Mouse (Mus musculus): ENCODE data around the gene Rnf157.
"Not testable (repeated sequence)": the region's sequence is repeated elsewhere in the genome, so short reads cannot be mapped to it uniquely, and the experiment has no call there.

The Rnf157 gene

DNA sequence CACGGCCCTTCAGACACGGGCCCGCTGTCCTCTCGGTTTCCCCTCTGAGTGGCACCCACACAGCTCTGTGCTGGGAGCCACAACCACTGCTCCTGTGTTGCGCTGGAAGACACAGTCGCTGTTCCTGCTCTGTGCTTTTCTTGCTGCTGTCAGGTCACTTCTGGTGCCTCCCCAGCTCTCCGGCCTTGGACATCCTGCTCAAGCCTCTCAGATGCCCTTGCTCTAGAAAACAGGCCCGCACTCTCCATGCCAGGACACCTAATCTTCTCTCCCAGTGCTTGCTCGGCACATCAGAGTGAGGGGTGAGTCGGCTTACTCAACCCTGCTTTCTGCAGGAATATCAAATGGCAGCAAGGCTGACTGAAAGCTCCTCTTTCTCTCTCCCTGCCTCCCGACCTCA lies 28.7 kb downstream of the Rnf157 start:
- in situ Hi-C loops (cut with MboI) = no loop called here

DNA sequence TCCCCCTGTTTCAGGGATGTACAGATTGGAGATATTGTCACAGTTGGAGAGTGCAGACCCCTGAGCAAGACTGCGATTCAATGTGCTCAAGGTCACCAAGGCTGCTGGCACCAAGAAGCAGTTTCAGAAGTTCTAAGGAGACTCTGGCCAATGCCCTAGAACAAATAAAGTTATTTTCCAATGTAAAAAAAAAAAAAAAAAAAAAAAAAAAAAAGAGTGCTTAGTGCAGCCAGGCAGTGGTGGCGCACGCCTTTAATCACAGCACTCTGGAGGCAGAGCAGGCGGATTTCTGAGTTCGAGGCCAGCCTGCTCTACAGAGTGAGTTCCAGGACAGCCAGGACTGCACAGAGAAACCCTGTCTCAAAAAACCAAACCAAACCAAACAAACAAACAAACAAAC lies 29.8 kb downstream of the Rnf157 start:
- in situ Hi-C loops (cut with MboI) = not testable (repeated sequence)

DNA sequence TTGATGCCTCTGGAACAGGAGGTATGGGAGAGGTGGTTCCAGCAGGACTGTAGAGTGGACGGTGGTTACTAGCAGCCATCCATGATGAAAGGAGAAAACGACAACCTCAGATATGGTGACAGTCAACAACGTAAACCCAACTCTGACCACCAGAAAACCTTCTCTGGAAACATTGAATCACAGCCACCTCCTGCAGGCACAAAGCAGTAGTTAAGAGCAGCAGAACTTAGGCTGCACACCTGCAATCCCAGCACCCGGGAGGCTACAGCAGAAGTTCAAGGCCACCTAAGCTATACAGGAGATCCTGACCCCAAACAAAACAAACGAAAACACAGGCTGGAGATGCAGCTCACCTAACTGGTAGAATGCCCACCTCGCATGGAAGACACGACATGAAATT lies 32.1 kb downstream of the Rnf157 start:
- in situ Hi-C loops (cut with MboI) = no loop called here

- in situ Hi-C loops (cut with MboI) = no loop called here
These were observed 33.3 kb downstream of the Rnf157 start for GRCm38 (mm10) chr11:116379530-116379929.

DNA sequence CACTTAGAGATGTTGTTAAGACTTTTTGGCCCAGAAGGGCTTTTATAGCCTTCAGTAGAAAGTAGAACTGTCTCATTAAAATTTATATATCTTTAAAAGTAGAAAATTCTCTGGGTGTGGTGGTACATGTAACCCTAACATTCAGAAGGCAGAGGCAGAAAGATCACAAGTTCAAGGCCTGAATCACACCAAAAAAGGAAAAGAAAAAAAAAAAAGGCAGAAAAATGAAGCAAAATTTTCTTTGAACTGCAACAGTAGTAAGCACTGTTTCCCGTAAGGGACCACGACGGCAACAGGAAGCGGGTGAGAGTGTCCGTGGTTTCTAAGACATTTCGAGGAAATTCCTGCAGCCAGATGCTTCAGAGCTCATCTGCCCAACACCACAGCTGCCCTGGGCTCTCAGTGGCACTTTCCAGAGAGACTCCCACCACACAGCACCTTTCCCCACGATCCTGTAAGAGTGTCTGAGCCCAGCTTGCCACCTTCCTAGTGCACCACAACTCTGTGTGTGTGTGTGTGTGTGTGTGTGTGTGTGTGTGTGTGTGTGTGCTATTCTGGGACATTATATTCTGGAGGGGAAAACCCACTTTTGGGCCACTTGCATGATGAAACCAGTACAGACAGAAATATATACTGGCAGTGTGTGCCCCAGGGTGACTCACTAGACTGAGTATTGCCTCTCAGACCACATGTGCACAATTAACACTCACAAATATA lies 35.7 kb downstream of the Rnf157 start:
- in situ Hi-C loops (cut with MboI) = no loop called here

DNA sequence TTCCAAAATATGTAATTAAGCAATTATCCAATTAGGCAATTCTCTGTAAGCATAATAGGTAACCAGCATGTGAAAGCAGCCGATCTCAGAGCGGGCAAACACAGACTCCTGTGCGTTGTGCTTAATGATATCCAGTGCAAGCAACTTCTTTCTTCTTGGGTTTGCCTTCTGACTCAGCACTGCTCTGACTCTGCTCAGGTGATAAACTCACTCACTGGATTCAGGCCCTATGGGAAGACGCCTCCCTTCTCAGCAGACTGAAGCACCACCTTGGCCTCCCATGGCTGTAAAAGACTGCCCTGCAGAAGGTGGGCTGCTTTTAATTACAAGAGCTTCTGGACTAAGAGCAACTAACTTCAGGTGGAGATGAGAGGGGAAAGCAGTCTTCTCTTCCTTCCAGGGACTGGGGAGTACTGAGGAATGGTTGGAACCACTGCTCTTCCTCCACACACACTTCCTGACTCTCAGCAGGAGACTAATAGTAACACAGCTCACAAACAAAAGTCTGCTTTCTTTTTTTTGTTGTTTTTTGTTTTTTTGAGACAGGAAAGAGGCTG lies 40.9 kb downstream of the Rnf157 start:
- in situ Hi-C loops (cut with MboI) = no loop called here

DNA sequence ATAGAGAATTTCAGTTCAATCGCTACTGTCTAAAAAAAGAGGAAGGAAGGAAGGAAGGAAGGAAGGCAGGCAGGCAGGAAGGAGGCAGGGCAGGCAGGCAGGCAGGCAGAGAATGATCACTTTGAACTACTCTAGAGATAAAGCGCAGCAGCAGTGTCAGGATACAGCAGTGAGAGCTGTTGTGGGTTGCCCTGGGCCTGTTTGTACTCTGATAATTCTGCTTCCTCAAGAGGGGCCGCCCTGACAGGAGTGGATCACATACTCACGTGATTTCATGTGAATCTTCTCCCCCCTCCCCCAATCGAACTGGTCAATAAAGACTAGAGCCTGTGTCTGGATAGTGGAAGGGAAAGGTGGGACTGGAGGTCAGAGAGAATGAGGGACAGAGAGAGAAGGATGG lies 43.2 kb downstream of the Rnf157 start:
- in situ Hi-C loops (cut with MboI) = no loop called here

- in situ Hi-C loops (cut with MboI) = no loop called here
These were observed 43.8 kb downstream of the Rnf157 start for GRCm38 (mm10) chr11:116369051-116369450.

DNA sequence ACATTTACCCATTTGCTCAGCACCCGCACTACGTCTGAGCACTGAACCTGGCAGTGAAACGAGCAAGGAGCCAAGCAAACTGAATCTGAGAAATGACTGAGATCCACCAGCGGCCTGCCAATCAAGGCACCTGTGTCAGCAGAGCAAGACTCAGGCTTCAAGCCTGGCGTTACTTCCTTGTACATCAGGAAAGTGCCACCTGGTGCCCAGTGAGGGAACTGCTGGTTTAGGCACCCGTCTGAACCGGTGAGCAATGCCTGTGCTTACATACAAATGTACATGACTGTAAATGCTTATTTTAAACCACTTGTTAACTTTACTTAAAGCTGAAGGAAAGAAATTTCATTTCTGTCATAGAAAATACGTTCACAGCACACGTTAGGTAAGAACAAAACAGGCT lies 44.7 kb downstream of the Rnf157 start:
- in situ Hi-C loops (cut with MboI) = no loop called here

- in situ Hi-C loops (cut with MboI) = no loop called here
These were observed 46.2 kb downstream of the Rnf157 start for GRCm38 (mm10) chr11:116366647-116367046.

DNA sequence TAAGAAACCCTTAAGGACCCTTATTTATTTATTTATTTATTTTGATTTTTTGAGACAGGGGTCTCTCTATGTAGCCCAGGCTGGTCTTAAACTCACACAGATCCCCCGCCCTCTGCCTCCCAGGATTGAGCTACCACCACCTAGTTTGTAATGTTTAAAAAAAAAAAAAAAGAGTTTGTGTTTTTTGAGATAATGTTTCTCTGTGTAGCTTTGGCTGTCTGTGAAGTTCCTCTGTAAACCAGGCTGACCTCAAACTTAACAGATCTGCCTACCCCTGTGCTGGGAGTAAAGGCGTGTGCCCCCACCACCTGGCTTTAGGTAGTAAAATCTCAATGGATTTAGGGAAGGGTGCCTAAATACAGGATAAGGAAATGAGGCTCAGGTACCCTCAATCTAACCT lies 46.7 kb downstream of the Rnf157 start:
- in situ Hi-C loops (cut with MboI) = no loop called here

- in situ Hi-C loops (cut with MboI) = no loop called here
These were observed 47.4 kb downstream of the Rnf157 start for GRCm38 (mm10) chr11:116365432-116365831.

DNA sequence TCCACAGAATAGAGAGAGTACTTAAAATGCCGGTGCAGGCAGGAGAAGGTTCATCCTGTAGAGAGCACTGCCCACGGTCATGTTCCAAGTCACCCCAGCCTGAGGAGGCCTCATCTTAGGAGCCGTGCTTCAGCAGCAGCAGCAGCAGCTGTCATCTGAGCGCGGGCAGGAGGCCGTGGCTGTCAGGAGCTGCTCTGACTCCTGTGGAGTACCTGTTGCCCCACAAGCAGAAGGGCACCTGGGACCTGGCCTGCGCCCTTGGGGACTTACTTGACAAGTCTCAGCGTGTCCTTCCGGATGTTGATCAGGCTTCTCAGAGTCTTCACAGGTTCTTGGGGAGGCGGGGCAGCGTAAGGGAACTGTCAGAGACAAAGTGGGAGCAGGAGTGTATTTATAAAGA lies 50.8 kb downstream of the Rnf157 start:
- in situ Hi-C loops (cut with MboI) = no loop called here

- in situ Hi-C loops (cut with MboI) = not testable (repeated sequence)
These were observed 51.9 kb downstream of the Rnf157 start for GRCm38 (mm10) chr11:116360915-116361314.

DNA sequence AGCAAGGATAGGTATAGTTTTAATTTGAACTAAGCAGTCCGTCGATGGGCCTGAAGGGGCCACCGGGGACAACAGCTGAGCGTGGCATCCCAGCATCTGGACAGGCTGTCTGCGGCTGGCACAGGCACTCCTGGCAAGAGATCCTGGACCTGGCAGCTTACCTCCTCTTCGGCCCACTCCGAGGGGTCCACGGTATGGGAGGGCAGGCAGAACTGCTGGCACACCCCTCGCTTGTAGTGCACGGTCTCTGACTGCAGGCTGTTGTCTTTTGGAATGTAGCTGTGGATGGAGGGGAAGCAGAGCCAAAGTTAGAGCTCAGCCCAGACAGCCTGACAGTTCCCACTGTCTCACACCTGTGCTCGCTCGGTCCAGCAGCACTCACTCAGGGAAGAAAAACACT lies 53.2 kb downstream of the Rnf157 start:
- in situ Hi-C loops (cut with MboI) = no loop called here

DNA sequence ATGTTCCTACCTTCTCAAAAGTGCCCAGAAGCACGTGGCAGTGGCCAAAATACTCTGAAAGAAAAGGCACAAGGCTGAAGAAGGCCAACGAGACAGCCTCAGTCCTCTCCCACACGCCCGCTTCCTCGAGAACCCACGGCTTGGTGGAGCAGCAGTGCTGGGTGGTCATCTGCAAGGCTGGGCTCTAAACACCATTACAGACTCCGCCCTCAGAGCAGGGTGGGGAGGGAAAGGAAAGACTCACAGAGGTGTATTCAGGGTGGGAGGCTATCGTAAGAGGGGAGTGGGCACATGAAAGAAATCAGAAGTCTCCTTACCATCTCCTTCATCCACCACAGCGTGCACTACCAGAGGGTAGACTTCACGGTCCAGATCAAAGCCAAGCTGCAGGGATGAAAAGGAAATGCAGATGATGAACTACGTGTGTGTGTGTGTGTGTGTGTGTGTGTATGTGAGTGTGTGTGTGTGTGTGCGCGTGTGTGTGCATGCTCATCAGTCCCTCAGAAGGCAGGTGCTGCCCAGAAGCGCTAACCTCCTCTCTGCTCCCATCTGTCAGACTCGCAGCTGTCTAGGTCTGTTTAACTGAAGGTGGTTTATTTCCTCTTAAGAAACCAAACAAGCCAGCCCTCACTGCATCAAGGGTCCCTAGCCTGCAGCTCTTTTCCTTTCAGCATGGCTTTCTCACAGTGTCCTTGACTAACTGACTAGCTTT lies 53.8 kb downstream of the Rnf157 start:
- in situ Hi-C loops (cut with MboI) = no loop called here

- in situ Hi-C loops (cut with MboI) = no loop called here
These were observed 58.3 kb downstream of the Rnf157 start for GRCm38 (mm10) chr11:116354521-116354920.

DNA sequence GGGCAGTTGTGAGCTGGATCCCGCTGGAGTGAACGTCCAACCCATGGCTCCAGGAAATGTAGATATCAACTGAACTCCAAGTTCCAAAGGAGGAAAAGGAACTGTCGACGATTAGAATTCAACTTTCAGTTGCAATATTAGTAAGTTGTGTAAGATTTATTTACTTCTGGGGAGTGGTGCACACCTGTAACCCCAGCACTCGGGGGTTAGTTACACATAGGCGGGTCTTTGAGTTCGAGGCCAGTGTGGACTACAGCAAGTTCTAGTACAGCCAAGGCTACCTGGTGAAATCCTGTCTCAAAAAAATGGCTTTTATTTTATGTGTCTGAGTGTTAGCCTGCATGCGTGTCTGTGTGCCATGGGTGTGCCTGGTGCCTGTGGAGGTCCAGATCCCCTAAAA lies 59.3 kb downstream of the Rnf157 start:
- in situ Hi-C loops (cut with MboI) = no loop called here

GRCm38 (mm10) chr11:116351294-116351693 lies 61.5 kb downstream of the Rnf157 start:
- in situ Hi-C loops (cut with MboI) = no loop called here

DNA sequence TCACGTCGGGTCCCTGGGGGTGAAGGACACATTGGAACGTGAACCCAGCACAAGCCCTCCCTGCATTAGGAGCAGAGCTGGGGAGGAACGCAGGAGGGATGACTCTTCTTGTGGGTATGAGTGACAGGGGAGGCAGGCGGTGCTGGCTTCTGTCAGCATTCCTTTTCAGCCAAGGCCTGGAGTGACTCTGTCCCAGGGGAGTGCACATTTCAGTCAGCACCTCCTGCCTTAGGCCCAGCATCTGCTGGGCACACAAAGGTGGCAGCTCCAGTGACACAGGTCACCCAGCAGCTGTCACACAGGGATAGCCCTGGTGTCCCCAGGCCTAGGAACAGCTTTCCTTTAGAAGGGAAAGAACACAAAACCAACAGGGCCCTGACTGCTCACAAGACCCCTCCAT lies 64.9 kb downstream of the Rnf157 start:
- in situ Hi-C loops (cut with MboI) = no loop called here

GRCm38 (mm10) chr11:116347012-116347411 lies 65.8 kb downstream of the Rnf157 start:
- in situ Hi-C loops (cut with MboI) = no loop called here

GRCm38 (mm10) chr11:116342069-116342791 lies 70.6 kb downstream of the Rnf157 start:
- in situ Hi-C loops (cut with MboI) = no loop called here

- in situ Hi-C loops (cut with MboI) = no loop called here
These were observed 75.3 kb downstream of the Rnf157 start for GRCm38 (mm10) chr11:116337531-116337930.

Measured in mature B cell (primary cell).